Mouse (Mus musculus): ENCODE data around the gene Ror1.

DNA sequence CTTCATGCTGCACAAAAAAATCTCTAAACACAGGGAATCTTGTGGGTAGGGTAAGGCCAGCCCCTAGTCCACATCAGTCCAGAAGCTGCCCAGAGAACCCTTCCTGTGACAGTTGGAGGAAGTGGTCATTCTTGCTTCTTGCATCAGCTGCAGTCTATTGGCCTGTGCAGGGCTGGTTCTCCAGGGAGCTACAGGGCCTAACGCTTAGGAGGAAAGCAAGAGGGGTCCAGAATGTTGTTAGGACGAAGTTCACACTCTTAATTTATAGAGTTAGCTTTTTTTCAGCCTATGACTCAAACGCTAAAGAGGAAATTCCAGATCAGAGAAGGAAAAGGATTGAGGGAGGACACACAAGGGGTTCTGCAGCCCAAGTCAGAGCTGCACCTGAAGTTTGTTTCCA lies 351.3 kb downstream of the Ror1 start:
- no peak for TF ChIP-seq CTCF (IDR thresholded peaks at IDR 0.05; ENCODE audit: control insufficient read depth, insufficient read depth, insufficient replicate concordance, low read depth, low read length)
- no peak for TF ChIP-seq POLR2A (IDR thresholded peaks at IDR 0.05; ENCODE audit: control insufficient read depth, low read depth, low read length)
